Mouse (Mus musculus): ENCODE results near the gene Mpg. TPM values are rescaled to one million over a fixed set of nuclear protein-coding genes. Genes with fewer than 3 reads are reported as not detected.

Mpg gene
- total and polyA plus RNA-seq, 2 experiments from 2014 or later, result 29.7 to 31.0 TPM

DNA sequence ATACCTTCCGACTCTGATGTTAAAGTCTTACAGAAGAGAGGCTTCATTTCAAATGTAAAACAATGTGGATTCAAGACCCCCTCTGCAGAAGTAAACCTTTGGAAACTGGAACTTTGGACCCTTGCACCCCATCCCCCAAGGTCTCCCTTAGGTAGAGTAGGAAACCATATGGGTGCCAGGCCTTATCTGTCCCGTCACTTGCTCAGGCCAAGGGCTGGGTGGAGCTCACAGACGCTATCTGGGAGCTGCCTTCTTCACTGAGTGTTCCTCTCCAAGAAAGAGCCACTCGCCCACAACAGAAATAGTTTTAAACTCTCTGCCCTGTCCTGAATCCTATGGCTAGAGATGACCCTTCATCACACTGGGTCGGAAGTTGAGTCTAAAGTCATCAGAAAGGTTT is 42.6 kb downstream of the Mpg start:
- Histone ChIP-seq H3K9me3 (ENCODE audit: low read length) (no peaks in the 10 kb centered on the region), H3K36me3 (ENCODE audit: insufficient read depth) (no peaks in the 10 kb centered on the region), H3K27ac (ENCODE audit: low read depth, low read length) (no peak overlapping the region), H3K27me3 (ENCODE audit: insufficient read depth, low read length) (no peaks in the 10 kb centered on the region), H3K4me1 (ENCODE audit: insufficient read depth) (peaks cover 5% of the 10 kb centered on the region; the same call in 1 of the 2 replicates), H3K9ac (no peak overlapping the region), H3K4me3 (ENCODE audit: low read depth, low read length) (no peak overlapping the region), H3K4me2 (ENCODE audit: low read depth) (no peak overlapping the region)
- no peak for ATAC-seq
- 83% methylated on average over 5 of the region's 5 CpGs for WGBS
- no peak for TF ChIP-seq CTCF (IDR thresholded peaks at IDR 0.05; ENCODE audit: low read depth)
- DNase-seq, result no peak

- H3K4me3 ChIP-seq (ENCODE audit: low read depth, low read length), result no peak overlapping the region
- H3K9ac ChIP-seq, result no peak overlapping the region
- no peak for DNase-seq
- no peak for TF ChIP-seq CTCF (IDR thresholded peaks at IDR 0.05; ENCODE audit: low read depth)
- H3K27ac ChIP-seq (ENCODE audit: low read depth, low read length), result no peak overlapping the region
- peaks cover 5% of the 10 kb centered on the region; the same call in 1 of the 2 replicates for H3K4me1 ChIP-seq (ENCODE audit: insufficient read depth)
- H3K9me3 ChIP-seq (ENCODE audit: low read length), result no peaks in the 10 kb centered on the region
- H3K27me3 ChIP-seq (ENCODE audit: insufficient read depth, low read length), result no peaks in the 10 kb centered on the region
- WGBS, result 48% methylated on average over 4 of the region's 4 CpGs
- no peaks in the 10 kb centered on the region for H3K36me3 ChIP-seq (ENCODE audit: insufficient read depth)
- ATAC-seq, result no peak
- H3K4me2 ChIP-seq (ENCODE audit: low read depth), result no peak overlapping the region
Observed at GRCm38 (mm10) chr11:32271178-32271577, 44.9 kb downstream of the Mpg start.

DNA sequence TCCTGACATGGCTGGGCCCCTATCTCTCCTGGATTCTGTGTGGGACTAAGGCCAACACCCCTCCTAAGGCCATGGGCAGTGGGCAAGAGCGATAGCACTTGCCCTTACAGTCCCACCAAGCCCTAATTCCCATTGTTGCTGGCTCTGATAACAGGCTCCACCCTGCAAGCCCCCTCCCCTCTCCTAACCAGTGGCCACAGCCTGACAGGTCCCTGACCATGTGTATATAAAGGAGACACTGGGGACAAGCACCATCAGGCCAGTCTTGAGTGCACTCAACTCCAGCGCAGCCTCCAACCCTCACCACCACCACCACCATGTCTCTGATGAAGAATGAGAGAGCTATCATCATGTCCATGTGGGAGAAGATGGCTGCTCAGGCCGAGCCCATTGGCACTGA is 50.0 kb downstream of the Mpg start, which contains the start of gene Hba-x:
Hba-x (plus strand) TSS at position 54 of the 400 bp plus-strand sequence.
- Histone ChIP-seq H3K27me3 (ENCODE audit: insufficient read depth, low read length) (no peaks in the 10 kb centered on the region), H3K9me3 (ENCODE audit: low read length) (no peaks in the 10 kb centered on the region), H3K4me2 (ENCODE audit: low read depth) (no peak within 1 kb of the TSS), H3K4me3 (ENCODE audit: low read depth, low read length) (no peak within 1 kb of the TSS), H3K9ac (no peak within 1 kb of the TSS), H3K27ac (ENCODE audit: low read depth, low read length) (no peak within 1 kb of the TSS), H3K4me1 (ENCODE audit: insufficient read depth) (no peaks in the 10 kb centered on the region), H3K36me3 (ENCODE audit: insufficient read depth) (no peaks in the 10 kb centered on the region)
- DNase-seq (no peak), ATAC-seq (no peak)
- WGBS, result 76% methylated on average over 3 of the region's 3 CpGs
- no peak for TF ChIP-seq CTCF (IDR thresholded peaks at IDR 0.05; ENCODE audit: low read depth)

DNA sequence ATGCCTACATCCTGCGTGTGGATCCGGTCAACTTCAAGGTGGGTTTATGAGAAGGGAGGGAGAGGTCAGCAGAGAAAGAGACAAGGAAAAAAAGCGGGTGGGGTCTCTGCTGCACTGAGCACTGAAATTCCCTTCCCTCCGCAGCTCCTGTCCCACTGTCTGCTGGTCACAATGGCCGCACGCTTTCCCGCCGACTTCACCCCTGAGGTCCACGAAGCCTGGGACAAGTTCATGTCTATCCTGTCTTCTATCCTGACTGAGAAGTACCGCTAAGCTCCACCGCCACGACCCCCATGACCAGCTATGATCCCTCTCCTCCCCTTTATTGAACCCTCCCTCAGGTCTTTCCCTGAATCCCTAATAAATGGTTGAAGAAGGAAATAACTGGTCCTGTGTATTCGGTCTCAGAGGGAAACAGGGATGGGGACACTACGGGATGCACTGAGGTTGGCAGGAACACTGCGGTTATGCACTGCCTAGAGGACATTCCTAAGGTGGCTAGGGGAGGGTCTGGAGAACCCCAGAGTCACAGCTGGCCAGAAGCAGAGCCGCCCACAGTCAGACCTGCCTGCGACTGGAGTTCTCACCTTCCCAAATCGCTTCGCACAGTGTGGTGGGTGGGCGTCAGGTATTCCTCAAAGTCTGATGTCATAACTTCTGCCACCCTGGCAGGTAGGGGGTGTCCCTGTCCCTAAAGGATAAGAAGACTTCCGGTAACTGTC is 51.6 kb downstream of the Mpg start:
- Histone ChIP-seq H3K4me2 (ENCODE audit: low read depth) (no peak overlapping the region), H3K4me1 (ENCODE audit: insufficient read depth) (no peaks in the 10 kb centered on the region), H3K27me3 (ENCODE audit: insufficient read depth, low read length) (no peaks in the 10 kb centered on the region), H3K36me3 (ENCODE audit: insufficient read depth) (no peaks in the 10 kb centered on the region), H3K9ac (no peak overlapping the region), H3K27ac (ENCODE audit: low read depth, low read length) (no peak overlapping the region), H3K4me3 (ENCODE audit: low read depth, low read length) (no peak overlapping the region), H3K9me3 (ENCODE audit: low read length) (no peaks in the 10 kb centered on the region)
- DNase-seq, result no peak
- no peak for TF ChIP-seq CTCF (IDR thresholded peaks at IDR 0.05; ENCODE audit: low read depth)
- no peak for ATAC-seq
- WGBS, result 78% methylated on average over 21 of the region's 21 CpGs

DNA sequence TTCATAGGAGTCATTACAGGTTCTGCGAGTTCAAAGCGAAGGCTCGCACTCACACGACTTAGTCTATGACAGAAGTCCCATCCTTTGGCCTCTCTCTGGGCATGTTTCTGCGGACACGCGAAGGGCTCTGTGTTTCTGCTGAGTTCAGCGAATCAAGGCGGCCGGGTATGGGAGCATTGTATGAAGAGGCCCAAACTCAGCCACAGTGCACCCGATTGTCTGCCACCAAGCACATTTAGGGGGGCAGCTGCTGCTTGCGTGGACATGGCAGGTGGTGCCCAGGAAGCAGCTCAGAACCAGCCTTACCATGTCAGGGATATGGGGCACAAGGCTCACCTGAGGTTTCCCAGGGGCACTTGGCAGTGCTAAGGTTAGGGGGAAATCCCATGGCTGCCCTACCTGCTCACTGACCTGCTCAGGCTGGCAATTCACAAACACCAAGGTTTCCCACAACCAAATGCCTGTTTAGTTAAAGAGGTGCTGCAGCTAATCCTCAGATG is 52.2 kb downstream of the Mpg start:
- H3K4me3 ChIP-seq (ENCODE audit: low read depth, low read length), result no peak overlapping the region
- no peaks in the 10 kb centered on the region for H3K9me3 ChIP-seq (ENCODE audit: low read length)
- 83% methylated on average over 12 of the region's 12 CpGs for WGBS
- H3K36me3 ChIP-seq (ENCODE audit: insufficient read depth), result no peaks in the 10 kb centered on the region
- no peak overlapping the region for H3K9ac ChIP-seq
- TF ChIP-seq CTCF (IDR thresholded peaks at IDR 0.05; ENCODE audit: low read depth), result no peak
- no peak overlapping the region for H3K27ac ChIP-seq (ENCODE audit: low read depth, low read length)
- ATAC-seq (no peak), DNase-seq (no peak)
- no peaks in the 10 kb centered on the region for H3K4me1 ChIP-seq (ENCODE audit: insufficient read depth)
- H3K27me3 ChIP-seq (ENCODE audit: insufficient read depth, low read length), result no peaks in the 10 kb centered on the region
- H3K4me2 ChIP-seq (ENCODE audit: low read depth), result no peak overlapping the region

- DNase-seq (no peak), ATAC-seq (no peak)
- no peak overlapping the region for H3K4me2 ChIP-seq (ENCODE audit: low read depth)
- TF ChIP-seq CTCF (IDR thresholded peaks at IDR 0.05; ENCODE audit: low read depth), result no peak
- H3K4me3 ChIP-seq (ENCODE audit: low read depth, low read length), result no peak overlapping the region
- H3K27me3 ChIP-seq (ENCODE audit: insufficient read depth, low read length), result no peaks in the 10 kb centered on the region
- WGBS, result 64% methylated on average over 2 of the region's 2 CpGs
- H3K9me3 ChIP-seq (ENCODE audit: low read length), result no peaks in the 10 kb centered on the region
- no peaks in the 10 kb centered on the region for H3K36me3 ChIP-seq (ENCODE audit: insufficient read depth)
- H3K4me1 ChIP-seq (ENCODE audit: insufficient read depth), result no peaks in the 10 kb centered on the region
- no peak overlapping the region for H3K27ac ChIP-seq (ENCODE audit: low read depth, low read length)
- H3K9ac ChIP-seq, result no peak overlapping the region
Observed at GRCm38 (mm10) chr11:32280646-32281045, 54.3 kb downstream of the Mpg start.

DNA sequence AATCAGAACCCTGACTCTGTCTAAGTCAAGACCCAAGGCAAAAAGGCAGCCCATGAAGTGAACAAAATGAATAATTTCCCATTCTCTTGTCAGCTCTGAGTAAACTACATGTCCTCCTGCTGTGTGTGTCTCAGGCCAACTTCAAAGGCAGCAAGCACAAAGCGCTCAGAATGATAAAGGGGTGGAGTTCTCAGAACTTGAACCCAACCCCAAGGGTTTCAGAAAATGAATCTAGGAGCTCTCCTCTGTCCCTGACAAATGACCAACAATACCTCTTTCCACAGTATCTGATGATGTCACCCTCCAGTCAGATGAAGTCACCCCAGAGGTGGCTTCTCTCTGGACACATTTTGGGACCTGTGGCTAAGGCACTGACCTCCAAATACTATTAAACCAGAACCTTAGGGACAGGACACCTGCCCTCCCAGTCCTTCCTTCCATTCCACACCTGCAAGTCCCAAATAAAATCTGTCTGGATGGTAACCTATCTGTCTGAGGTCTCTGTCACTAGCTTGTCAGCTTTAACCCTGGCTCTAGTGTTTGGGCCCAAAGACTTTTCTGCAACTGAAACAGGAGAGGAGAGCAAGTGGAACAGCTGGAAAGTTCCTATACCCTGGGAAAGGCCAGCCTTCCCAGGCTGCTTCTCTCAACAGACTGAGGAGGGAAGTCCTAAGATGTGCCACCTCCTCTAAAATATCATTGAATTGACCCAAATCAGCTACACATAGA is 55.3 kb downstream of the Mpg start:
- WGBS, result 69% methylated on average over 1 of the region's 1 CpGs
- H3K9ac ChIP-seq, result no peak overlapping the region
- ATAC-seq, result no peak

More for the DNA sequence above, 55.3 kb downstream of the Mpg start:
- DNase-seq, result no peak
- no peaks in the 10 kb centered on the region for H3K27me3 ChIP-seq (ENCODE audit: insufficient read depth, low read length)
- no peaks in the 10 kb centered on the region for H3K4me1 ChIP-seq (ENCODE audit: insufficient read depth)
- H3K4me2 ChIP-seq (ENCODE audit: low read depth), result no peak overlapping the region
- H3K27ac ChIP-seq (ENCODE audit: low read depth, low read length), result no peak overlapping the region
- H3K4me3 ChIP-seq (ENCODE audit: low read depth, low read length), result no peak overlapping the region
- H3K36me3 ChIP-seq (ENCODE audit: insufficient read depth), result no peaks in the 10 kb centered on the region
- TF ChIP-seq CTCF (IDR thresholded peaks at IDR 0.05; ENCODE audit: low read depth), result no peak
- H3K9me3 ChIP-seq (ENCODE audit: low read length), result no peaks in the 10 kb centered on the region

Other genes starting within 250 kb of the Mpg start
- gene Nsg2, start 226.0 kb upstream of the Mpg start, total RNA-seq (2014; rRNA removed), result 1,434 and 1,519 TPM in 2 replicates
- gene Nsg2, start 226.0 kb upstream of the Mpg start, polyA plus RNA-seq (2015; fragmentation: Nextera tagmentation; extraction: Ambion mirVana), result 646 and 742 TPM in 2 replicates
- not detected in 2 replicates for gene Il9r, start 26.2 kb upstream of the Mpg start, total RNA-seq (2014; rRNA removed)
- gene Il9r, start 26.2 kb upstream of the Mpg start, polyA plus RNA-seq (2015; fragmentation: Nextera tagmentation; extraction: Ambion mirVana), result not detected in 2 replicates
- gene Snrnp25, start 21.1 kb upstream of the Mpg start, total RNA-seq (2014; rRNA removed), result 15.2 and 34.0 TPM in 2 replicates
- 50.4 and 58.0 TPM in 2 replicates for gene Snrnp25, start 21.1 kb upstream of the Mpg start, polyA plus RNA-seq (2015; fragmentation: Nextera tagmentation; extraction: Ambion mirVana)
- gene Rhbdf1, start 4.2 kb upstream of the Mpg start, total RNA-seq (2014; rRNA removed), result 16.3 and 23.2 TPM in 2 replicates
- gene Rhbdf1, start 4.2 kb upstream of the Mpg start, polyA plus RNA-seq (2015; fragmentation: Nextera tagmentation; extraction: Ambion mirVana), result 14.7 and 17.9 TPM in 2 replicates
- gene Nprl3, start 41.2 kb downstream of the Mpg start, total RNA-seq (2014; rRNA removed), result 34.6 and 51.9 TPM in 2 replicates
- 32.0 and 38.1 TPM in 2 replicates for gene Nprl3, start 41.2 kb downstream of the Mpg start, polyA plus RNA-seq (2015; fragmentation: Nextera tagmentation; extraction: Ambion mirVana)
- gene Hba-x, start 49.9 kb downstream of the Mpg start, total RNA-seq (2014; rRNA removed), result not detected in 2 replicates
- not detected in 2 replicates for gene Hba-x, start 49.9 kb downstream of the Mpg start, polyA plus RNA-seq (2015; fragmentation: Nextera tagmentation; extraction: Ambion mirVana)
- gene Hba-a1, start 57.0 kb downstream of the Mpg start, total RNA-seq (2014; rRNA removed), result 405 and 563 TPM in 2 replicates
- gene Hba-a1, start 57.0 kb downstream of the Mpg start, polyA plus RNA-seq (2015; fragmentation: Nextera tagmentation; extraction: Ambion mirVana), result 490 and 723 TPM in 2 replicates
- gene Hbq1b, start 60.5 kb downstream of the Mpg start, total RNA-seq (2014; rRNA removed), result 0.71 and 1.8 TPM in 2 replicates
- 3.5 and 5.5 TPM in 2 replicates for gene Hbq1b, start 60.5 kb downstream of the Mpg start, polyA plus RNA-seq (2015; fragmentation: Nextera tagmentation; extraction: Ambion mirVana)
- gene Hba-a2, start 70.0 kb downstream of the Mpg start, total RNA-seq (2014; rRNA removed), result 789 and 953 TPM in 2 replicates
- gene Hba-a2, start 70.0 kb downstream of the Mpg start, polyA plus RNA-seq (2015; fragmentation: Nextera tagmentation; extraction: Ambion mirVana), result 1,191 and 1,686 TPM in 2 replicates
- gene Hbq1a, start 73.6 kb downstream of the Mpg start, total RNA-seq (2014; rRNA removed), result 1.3 and 1.6 TPM in 2 replicates
- 2.3 and 2.6 TPM in 2 replicates for gene Hbq1a, start 73.6 kb downstream of the Mpg start, polyA plus RNA-seq (2015; fragmentation: Nextera tagmentation; extraction: Ambion mirVana)
- 26.0 and 35.9 TPM in 2 replicates for gene Sh3pxd2b, start 121.3 kb downstream of the Mpg start, total RNA-seq (2014; rRNA removed)
- 5.7 and 7.4 TPM in 2 replicates for gene Sh3pxd2b, start 121.3 kb downstream of the Mpg start, polyA plus RNA-seq (2015; fragmentation: Nextera tagmentation; extraction: Ambion mirVana)
- gene Ubtd2, start 228.9 kb downstream of the Mpg start, total RNA-seq (2014; rRNA removed), result 56.1 and 72.0 TPM in 2 replicates
- 36.0 and 41.6 TPM in 2 replicates for gene Ubtd2, start 228.9 kb downstream of the Mpg start, polyA plus RNA-seq (2015; fragmentation: Nextera tagmentation; extraction: Ambion mirVana)